ENCODE assay signal across 8 mouse cellular contexts in the genomic region with DNA sequence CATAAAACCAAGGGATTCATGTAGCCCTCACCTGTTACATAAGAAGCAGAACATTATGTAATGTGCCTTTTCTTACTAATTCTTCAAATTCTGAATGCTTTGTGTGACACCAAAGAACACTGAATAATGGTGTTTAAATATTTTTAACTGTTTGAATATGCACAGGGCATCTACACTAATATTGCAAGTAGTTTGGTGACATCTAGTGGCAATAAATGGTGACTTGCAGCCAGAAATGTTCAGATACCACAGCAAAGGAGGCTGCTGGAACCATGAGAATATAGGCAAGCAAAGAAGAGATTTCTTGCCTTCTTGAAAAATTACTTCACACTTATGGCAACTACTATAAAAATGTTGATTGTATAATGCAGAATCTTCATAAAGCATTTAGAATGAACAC.
DNase-seq lines count a peak whose midpoint lies in the region; ATAC-seq and TF ChIP-seq lines count a peak whose summit lies in the region.

No protein-coding gene starts in this region.

- no peak for ATAC-seq in intestine, postnatal 0 days
- ATAC-seq in intestine, embryonic 15.5 days: no peak
- no peak for ATAC-seq in kidney, postnatal 0 days (replicated peaks; ENCODE audit: low FRiP score, low read depth)
- ATAC-seq in monocyte, adult 5-6 weeks (replicated peaks; ENCODE audit: insufficient number of reproducible peaks, low FRiP score, low TSS enrichment, poor library complexity, severe bottlenecking): no peak
- ATAC-seq in granulocyte monocyte progenitor cell, adult 5-6 weeks (replicated peaks; ENCODE audit: poor library complexity, severe bottlenecking): no peak

- no peak for TF ChIP-seq POLR2A in ES-Bruce4 (IDR thresholded peaks at IDR 0.05; ENCODE audit: insufficient read depth, low read length)
- no peak for TF ChIP-seq POLR2A in cortical plate, adult 2 months (IDR thresholded peaks at IDR 0.05; ENCODE audit: extremely low read depth, insufficient read depth, low read length)

- H3K27ac ChIP-seq in intestine, postnatal 0 days (ENCODE audit: low read depth, low read length): no peak overlapping the region
- H3K27ac ChIP-seq in intestine, embryonic 15.5 days: no peak overlapping the region
- H3K27ac ChIP-seq in ES-Bruce4 (ENCODE audit: insufficient read depth, low read length): no peak overlapping the region
- H3K27ac ChIP-seq in cortical plate, adult 2 months (ENCODE audit: insufficient read depth, low read length): no peak overlapping the region
- no peak overlapping the region for H3K27ac ChIP-seq in kidney, postnatal 0 days

- TF ChIP-seq CTCF in intestine, postnatal 0 days (IDR thresholded peaks at IDR 0.05; ENCODE audit: low read depth): peak; percentile 74
- TF ChIP-seq CTCF in ES-Bruce4 (IDR thresholded peaks at IDR 0.05; ENCODE audit: low read depth, low read length): peak; percentile 19
- TF ChIP-seq CTCF in cortical plate, adult 2 months (IDR thresholded peaks at IDR 0.05; ENCODE audit: extremely low read depth, insufficient read depth, low read length): peak; percentile 46; the same call in 1 of the 2 replicates
- TF ChIP-seq CTCF in kidney, postnatal 0 days (IDR thresholded peaks at IDR 0.05; ENCODE audit: low read depth): peak; percentile 83

- no peaks in the 10 kb centered on the region for H3K9me3 ChIP-seq in intestine, postnatal 0 days (ENCODE audit: control insufficient read depth)
- no peaks in the 10 kb centered on the region for H3K9me3 ChIP-seq in intestine, embryonic 15.5 days
- no peaks in the 10 kb centered on the region for H3K9me3 ChIP-seq in ES-Bruce4 (replicated peaks; ENCODE audit: control insufficient read depth, insufficient read depth, low read length, poor library complexity, severe bottlenecking)
- no peaks in the 10 kb centered on the region for H3K9me3 ChIP-seq in kidney, postnatal 0 days (replicated peaks; ENCODE audit: low read length)

- no peak for TF ChIP-seq EP300 in ES-Bruce4 (IDR thresholded peaks at IDR 0.05; ENCODE audit: insufficient read depth, low read depth, low read length)

- H3K4me2 ChIP-seq in intestine, postnatal 0 days (replicated peaks; ENCODE audit: low read depth): no peak overlapping the region
- H3K4me2 ChIP-seq in intestine, embryonic 15.5 days (replicated peaks): no peak overlapping the region
- no peak overlapping the region for H3K4me2 ChIP-seq in kidney, postnatal 0 days (ENCODE audit: low read length)

- H3K27me3 ChIP-seq in intestine, postnatal 0 days (replicated peaks; ENCODE audit: control insufficient read depth, insufficient read depth, low read length): no peaks in the 10 kb centered on the region
- no peaks in the 10 kb centered on the region for H3K27me3 ChIP-seq in intestine, embryonic 15.5 days (replicated peaks)
- H3K27me3 ChIP-seq in ES-Bruce4 (ENCODE audit: control insufficient read depth, insufficient read depth, low read length, poor library complexity, severe bottlenecking): no peaks in the 10 kb centered on the region
- H3K27me3 ChIP-seq in kidney, postnatal 0 days (ENCODE audit: insufficient read depth, low read length): no peaks in the 10 kb centered on the region

- H3K9ac ChIP-seq in intestine, postnatal 0 days (ENCODE audit: low read depth, low read length): no peak overlapping the region
- no peak overlapping the region for H3K9ac ChIP-seq in intestine, embryonic 15.5 days
- H3K9ac ChIP-seq in ES-Bruce4 (ENCODE audit: low read depth, poor library complexity, severe bottlenecking): no peak overlapping the region
- no peak overlapping the region for H3K9ac ChIP-seq in kidney, postnatal 0 days (ENCODE audit: low read depth, low read length)

- H3K4me3 ChIP-seq in intestine, postnatal 0 days (ENCODE audit: low read depth, low read length): no peak overlapping the region
- no peak overlapping the region for H3K4me3 ChIP-seq in intestine, embryonic 15.5 days (replicated peaks)
- H3K4me3 ChIP-seq in ES-Bruce4 (ENCODE audit: low read depth, low read length): no peak overlapping the region
- no peak overlapping the region for H3K4me3 ChIP-seq in cortical plate, adult 2 months (ENCODE audit: insufficient read depth, low read length)
- no peak overlapping the region for H3K4me3 ChIP-seq in kidney, postnatal 0 days (replicated peaks; ENCODE audit: low read depth, low read length)

- peak; percentile 85 for DNase-seq in kidney, postnatal 0 days (ENCODE audit: low spot score)
- DNase-seq in retina, embryonic 14.5 days (ENCODE audit: low spot score): peak; percentile 82

- H3K4me1 ChIP-seq in intestine, postnatal 0 days (replicated peaks; ENCODE audit: control insufficient read depth, insufficient read depth, low read length): no peaks in the 10 kb centered on the region
- H3K4me1 ChIP-seq in intestine, embryonic 15.5 days (replicated peaks): no peaks in the 10 kb centered on the region
- no peaks in the 10 kb centered on the region for H3K4me1 ChIP-seq in ES-Bruce4 (ENCODE audit: control insufficient read depth, insufficient read depth, low read length)
- peaks cover 6% of the 10 kb centered on the region for H3K4me1 ChIP-seq in cortical plate, adult 2 months (ENCODE audit: control insufficient read depth, insufficient read depth, low read length)
- H3K4me1 ChIP-seq in kidney, postnatal 0 days (replicated peaks; ENCODE audit: insufficient read depth, low read length): no peaks in the 10 kb centered on the region

- no peaks in the 10 kb centered on the region for H3K36me3 ChIP-seq in intestine, postnatal 0 days (ENCODE audit: control insufficient read depth, insufficient read depth)
- no peaks in the 10 kb centered on the region for H3K36me3 ChIP-seq in intestine, embryonic 15.5 days
- no peaks in the 10 kb centered on the region for H3K36me3 ChIP-seq in ES-Bruce4 (ENCODE audit: control insufficient read depth, insufficient read depth, low read length, poor library complexity, severe bottlenecking)
- no peaks in the 10 kb centered on the region for H3K36me3 ChIP-seq in kidney, postnatal 0 days (ENCODE audit: insufficient read depth, low read length)

Comparison
In these comparisons a context has a peak if more than half of its experiments do, and no peak if none do; other contexts are left out.
1. CTCF ChIP-seq: peak in every context shown above with its lines; median percentile 83 in kidney, postnatal 0 days; 74 in intestine, postnatal 0 days; 46 in cortical plate, adult 2 months; 19 in ES-Bruce4.